Mouse (Mus musculus): Measurements from ENCODE around the gene Gm37240.

- TF ChIP-seq CTCF (IDR thresholded peaks at IDR 0.05; ENCODE audit: low read depth, low read length) = no peak
- TF ChIP-seq POLR2A (IDR thresholded peaks at IDR 0.05; ENCODE audit: borderline replicate concordance, low read depth, low read length) = no peak
Measured at GRCm38 (mm10) chr3:84638858-84639257, 1248.5 kb downstream of the Gm37240 start.

Data from bone marrow macrophage, adult 2 months (primary cell).